Mouse (Mus musculus) forebrain, embryonic 14.5 days (tissue): ENCODE data around the gene Kcns3. TPM values are rescaled to one million over a fixed set of nuclear protein-coding genes. Genes with fewer than 3 reads are reported as not detected.
"Not testable (repeated sequence)": the region's sequence is repeated elsewhere in the genome, so short reads cannot be mapped to it uniquely, and the experiment has no call there.

ENCODE experiments used
- ATAC-seq: fragments of 200-750 bp; cut with Nextera tagmentation; 2 replicates; pipeline ENCODE4 v1.8.0; 2017; ENCODE audit warnings: mild to moderate bottlenecking, moderate library complexity
- DNase-seq: peaks from one replicate; pipeline ENCODE4 v3.0.0-alpha.2; 2015; ENCODE audit warnings: low spot score
- H3K27ac ChIP-seq: fragments of 300-500 bp; sonication (generic); 2 replicates; pipeline ENCODE4 v1.5.1; 2014; ENCODE audit warnings: low read depth, mild to moderate bottlenecking, control low read depth, low read length, moderate library complexity
- H3K27me3 ChIP-seq: fragments of 300-500 bp; sonication (generic); replicated peaks from 2 replicates; pipeline ENCODE4 v1.6.1; 2014; ENCODE audit warnings: low read length, control low read depth, mixed read lengths; ENCODE audit not compliant: control insufficient read depth, insufficient read depth
- H3K36me3 ChIP-seq: fragments of 300-500 bp; sonication (generic); 2 replicates; pipeline ENCODE4 v1.6.1; 2014; ENCODE audit warnings: low read length, control low read depth; ENCODE audit not compliant: control insufficient read depth, insufficient read depth
- H3K4me1 ChIP-seq: fragments of 300-500 bp; sonication (generic); 2 replicates; pipeline ENCODE4 v1.6.1; 2014; ENCODE audit warnings: antibody characterized with exemption, low read length, control low read depth; ENCODE audit not compliant: control insufficient read depth, insufficient read depth
- H3K4me2 ChIP-seq: fragments of 300-500 bp; sonication (generic); 2 replicates; pipeline ENCODE4 v1.6.1; 2014; ENCODE audit warnings: mild to moderate bottlenecking, control low read depth, low read length
- H3K4me3 ChIP-seq: fragments of 300-500 bp; sonication (generic); 2 replicates; pipeline ENCODE4 v1.5.1; 2014; ENCODE audit warnings: low read depth, low read length, control low read depth
- H3K9ac ChIP-seq: fragments of 300-500 bp; sonication (generic); 2 replicates; pipeline ENCODE4 v1.6.1; 2014; ENCODE audit warnings: mild to moderate bottlenecking, low read length, control low read depth, moderate library complexity
- H3K9me3 ChIP-seq: fragments of 300-500 bp; sonication (generic); replicated peaks from 2 replicates; pipeline ENCODE4 v1.6.1; 2016; ENCODE audit warnings: low read length, control low read depth, mixed read lengths; ENCODE audit not compliant: control insufficient read depth
- WGBS: fragments of 180-500 bp; shearing (Covaris S2); extraction: QIAGEN DNeasy Blood & Tissue Kit; methylation state at CpG from one replicate; pipeline ENCODE4 v1.1.7; 2014; 5-methylcytosine and 5-hydroxymethylcytosine counted together
- polyA plus RNA-seq: library from polyadenylated mRNA; unstranded; fragments of >200 nt; fragmentation: Nextera tagmentation; extraction: Ambion mirVana; gene quantifications from 2 replicates; pipeline ENCODE4 v1.2.1, GENCODE M21; 2014

Gene Kcns3
- polyA plus RNA-seq, 1 experiment from 2014 or later, result 0.36 TPM

DNA sequence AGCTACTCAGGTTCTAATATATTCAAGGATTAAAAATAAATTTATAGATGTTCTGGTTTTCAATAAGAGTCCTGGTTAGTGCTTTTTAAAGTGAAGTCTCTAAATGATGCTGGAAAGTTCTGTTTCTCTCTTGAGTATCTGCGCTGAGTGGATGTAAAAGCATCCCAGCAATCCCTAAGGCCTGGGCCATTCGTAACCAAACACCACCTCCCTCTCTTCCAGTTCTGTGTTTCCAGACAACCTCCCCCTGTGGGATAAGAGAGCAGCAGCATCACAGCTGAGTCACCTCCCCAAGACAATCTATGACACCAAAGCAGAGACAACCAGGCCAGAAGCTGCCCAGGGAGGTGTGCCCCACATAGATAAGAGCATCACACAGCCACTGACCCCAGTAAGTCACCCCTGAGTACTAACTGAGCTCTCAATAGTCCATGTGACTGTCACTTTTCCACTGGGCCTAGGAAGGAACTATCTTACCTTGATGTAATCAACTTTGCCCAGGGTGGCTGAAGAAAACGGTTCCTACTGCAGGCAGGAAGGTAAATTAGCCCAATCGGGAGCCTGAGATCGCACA, 24.6 kb downstream of the Kcns3 start:
- H3K36me3 ChIP-seq, result no peaks in the 10 kb centered on the region
- no peaks in the 10 kb centered on the region for H3K9me3 ChIP-seq

DNA sequence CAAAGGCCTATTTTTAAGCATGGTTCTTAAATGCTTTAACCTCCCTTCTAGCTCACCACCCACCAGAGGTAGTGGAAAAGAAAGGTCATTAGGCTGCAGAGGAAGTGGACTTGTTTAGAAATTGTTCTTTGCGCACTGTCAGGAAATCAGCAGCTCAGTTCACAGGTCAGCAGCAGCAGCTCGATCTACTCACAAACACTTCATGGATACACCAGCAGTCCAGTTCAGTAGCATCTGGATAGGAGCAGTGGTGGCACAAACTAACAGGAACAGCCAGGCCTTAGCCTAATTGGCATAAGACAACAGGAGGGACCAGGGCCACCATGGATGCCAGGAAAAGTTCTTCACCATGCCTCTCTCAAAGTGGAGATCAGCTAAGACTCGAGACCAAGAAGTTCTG, 49.3 kb downstream of the Kcns3 start:
- no peaks in the 10 kb centered on the region for H3K9me3 ChIP-seq
- H3K27me3 ChIP-seq, result no peaks in the 10 kb centered on the region
- H3K4me1 ChIP-seq, result no peaks in the 10 kb centered on the region
- DNase-seq, result no peak
- 91% methylated on average over 3 of the region's 3 CpGs for WGBS
- H3K27ac ChIP-seq, result no peak overlapping the region
- no peak overlapping the region for H3K4me2 ChIP-seq
- no peak overlapping the region for H3K9ac ChIP-seq
- no peak overlapping the region for H3K4me3 ChIP-seq
- no peaks in the 10 kb centered on the region for H3K36me3 ChIP-seq
- ATAC-seq, result no peak

More for the DNA sequence above, 24.6 kb downstream of the Kcns3 start:
- Histone ChIP-seq H3K27ac (no peak overlapping the region), H3K9ac (no peak overlapping the region), H3K27me3 (no peaks in the 10 kb centered on the region), H3K4me3 (no peak overlapping the region), H3K4me1 (no peaks in the 10 kb centered on the region), H3K4me2 (no peak overlapping the region)
- ATAC-seq (no peak), DNase-seq (no peak)
- WGBS, result 75% methylated on average over 5 of the region's 5 CpGs

DNA sequence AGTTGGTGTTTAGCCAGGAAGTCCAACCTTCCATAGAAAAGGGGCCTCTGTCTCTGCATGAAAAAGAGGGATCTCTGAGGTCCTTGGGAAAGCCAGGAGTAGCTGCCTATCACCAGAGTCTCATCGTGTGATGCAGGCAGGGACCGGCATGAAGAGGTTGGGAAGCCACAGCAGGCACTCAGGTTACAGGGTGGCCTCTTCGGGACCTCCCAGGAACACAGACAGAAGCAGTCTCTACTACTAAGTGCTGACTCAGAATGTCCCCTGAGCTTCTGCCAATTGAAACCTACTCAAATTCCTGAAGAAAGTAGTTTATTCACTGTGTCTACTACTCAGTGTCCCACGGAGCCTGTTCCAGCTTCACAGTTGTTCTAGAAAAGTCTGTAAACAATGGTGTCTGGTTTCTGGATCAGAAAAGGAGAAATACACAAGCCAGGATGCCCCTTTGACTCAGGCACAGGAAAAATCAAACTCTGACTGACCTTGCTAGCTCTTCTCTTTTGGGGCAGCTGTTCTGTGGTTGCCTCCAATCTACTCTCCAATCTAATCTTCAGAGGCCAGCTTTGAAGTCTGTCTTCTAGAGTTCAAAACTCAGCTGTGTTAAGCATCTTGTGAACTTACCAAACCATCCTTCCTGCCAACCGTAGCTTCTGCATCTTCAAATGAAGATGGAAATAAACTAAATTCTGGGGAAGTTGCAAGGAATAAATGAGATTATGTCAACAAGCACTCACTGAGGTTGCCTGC, 62.1 kb downstream of the Kcns3 start:
- H3K4me2 ChIP-seq, result no peak overlapping the region
- no peaks in the 10 kb centered on the region for H3K4me1 ChIP-seq
- no peak overlapping the region for H3K9ac ChIP-seq
- no peak overlapping the region for H3K27ac ChIP-seq
- H3K9me3 ChIP-seq, result no peaks in the 10 kb centered on the region
- no peaks in the 10 kb centered on the region for H3K36me3 ChIP-seq
- ATAC-seq (no peak), DNase-seq (no peak)
- H3K4me3 ChIP-seq, result no peak overlapping the region
- WGBS, result 84% methylated on average over 5 of the region's 5 CpGs
- no peaks in the 10 kb centered on the region for H3K27me3 ChIP-seq

DNA sequence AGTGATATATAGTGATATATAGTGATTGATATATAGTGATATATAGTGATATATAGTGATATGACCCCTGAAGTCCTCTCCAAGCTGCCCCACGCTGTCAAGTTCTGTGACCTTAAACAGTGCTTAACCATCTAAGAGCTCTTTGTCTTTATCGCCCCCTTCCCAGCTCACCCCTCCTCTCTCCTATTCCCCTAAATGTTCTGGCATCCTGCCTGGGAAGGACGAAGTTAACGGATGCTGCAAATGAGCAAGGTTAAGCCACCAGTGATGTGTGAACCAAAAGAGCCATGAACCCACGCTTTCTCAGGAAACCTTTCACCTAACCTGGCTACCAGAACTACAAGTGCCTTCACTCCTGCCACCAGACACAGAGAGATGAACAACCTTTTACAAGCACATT, 64.0 kb downstream of the Kcns3 start:
- H3K9ac ChIP-seq, result no peak overlapping the region
- ATAC-seq, result no peak
- H3K9me3 ChIP-seq, result no peaks in the 10 kb centered on the region
- no peaks in the 10 kb centered on the region for H3K4me1 ChIP-seq
- no peaks in the 10 kb centered on the region for H3K27me3 ChIP-seq
- no peak overlapping the region for H3K27ac ChIP-seq
- WGBS, result 53% methylated on average over 5 of the region's 5 CpGs
- DNase-seq, result peak; percentile 2
- no peaks in the 10 kb centered on the region for H3K36me3 ChIP-seq
- no peak overlapping the region for H3K4me3 ChIP-seq
- no peak overlapping the region for H3K4me2 ChIP-seq

DNA sequence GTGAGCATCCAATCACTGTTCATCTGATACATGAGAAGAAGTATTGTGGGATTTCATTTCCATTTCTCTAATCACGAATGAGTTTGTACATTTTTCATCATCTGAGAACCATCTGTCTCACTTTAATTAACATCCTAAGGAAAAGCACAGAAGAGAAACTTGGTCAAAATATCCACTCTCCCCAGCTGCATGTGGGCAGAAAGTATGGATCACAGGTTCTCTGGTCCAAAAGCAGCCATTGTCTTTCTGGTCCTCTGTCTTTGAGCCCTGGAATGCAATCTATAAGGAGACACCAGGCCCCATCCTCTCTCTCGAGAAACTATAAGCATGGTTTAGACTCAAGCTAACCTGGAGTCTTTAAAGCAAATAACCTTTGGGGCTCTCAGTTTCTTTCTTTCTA, 79.8 kb downstream of the Kcns3 start:
- WGBS, result 94% methylated on average over 2 of the region's 2 CpGs
- no peak for ATAC-seq

DNA sequence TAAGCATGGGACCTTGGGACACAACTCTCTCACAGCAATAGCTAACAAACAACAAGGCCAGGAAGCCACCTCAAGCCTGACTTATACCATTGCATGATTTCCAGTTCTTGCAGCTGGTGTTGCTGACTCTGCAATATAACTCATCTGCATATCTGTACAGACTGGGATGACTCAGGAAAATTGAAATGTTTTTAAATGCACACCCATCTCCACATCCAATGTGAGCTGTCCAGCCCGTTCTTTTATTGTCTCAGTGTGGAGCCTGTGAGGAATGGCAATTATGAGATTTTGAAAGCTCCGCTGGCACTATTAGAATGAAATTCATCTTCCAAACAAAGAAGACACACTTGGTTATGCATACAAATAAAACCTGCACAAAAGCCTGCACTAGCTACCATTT, 84.0 kb downstream of the Kcns3 start:
- H3K4me2 ChIP-seq, result no peak overlapping the region
- no peaks in the 10 kb centered on the region for H3K27me3 ChIP-seq
- H3K27ac ChIP-seq, result no peak overlapping the region
- DNase-seq (peak; percentile 35), ATAC-seq (peak; percentile 75)
- no peak overlapping the region for H3K9ac ChIP-seq
- H3K36me3 ChIP-seq, result no peaks in the 10 kb centered on the region
- no peaks in the 10 kb centered on the region for H3K9me3 ChIP-seq
- H3K4me1 ChIP-seq, result no peaks in the 10 kb centered on the region
- H3K4me3 ChIP-seq, result no peak overlapping the region
- 48% methylated on average over 2 of the region's 2 CpGs for WGBS

More for the DNA sequence above, 79.8 kb downstream of the Kcns3 start:
- no peaks in the 10 kb centered on the region for H3K36me3 ChIP-seq
- H3K4me2 ChIP-seq, result no peak overlapping the region
- no peak overlapping the region for H3K27ac ChIP-seq
- H3K9ac ChIP-seq, result no peak overlapping the region
- no peaks in the 10 kb centered on the region for H3K4me1 ChIP-seq
- H3K4me3 ChIP-seq, result no peak overlapping the region
- H3K9me3 ChIP-seq, result no peaks in the 10 kb centered on the region
- no peak for DNase-seq
- H3K27me3 ChIP-seq, result no peaks in the 10 kb centered on the region

DNA sequence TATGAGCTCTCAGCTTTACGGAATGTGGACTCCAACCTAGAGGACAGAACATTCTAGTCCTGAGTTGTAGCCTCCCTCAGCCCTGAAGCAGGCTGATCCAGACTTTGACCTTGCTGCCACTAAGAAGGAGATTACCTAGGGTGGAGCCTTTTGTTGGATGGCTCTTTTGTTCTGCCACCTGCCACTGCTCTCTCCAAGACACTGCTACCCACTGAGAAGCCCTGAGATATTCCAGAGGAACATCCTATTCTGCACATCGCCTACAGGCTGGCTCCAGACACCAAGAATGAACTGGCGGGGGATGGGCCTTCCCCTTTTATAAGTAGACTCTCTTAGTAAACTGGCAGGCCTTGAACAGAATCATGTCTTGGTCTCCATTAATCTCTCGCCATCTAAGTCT, 98.2 kb downstream of the Kcns3 start:
- WGBS, result 63% methylated on average over 4 of the region's 4 CpGs
- H3K27me3 ChIP-seq, H3K4me1 ChIP-seq, H3K4me2 ChIP-seq, H3K9me3 ChIP-seq, H3K27ac ChIP-seq, H3K36me3 ChIP-seq, ATAC-seq, DNase-seq, H3K4me3 ChIP-seq, H3K9ac ChIP-seq: not testable (repeated sequence)

DNA sequence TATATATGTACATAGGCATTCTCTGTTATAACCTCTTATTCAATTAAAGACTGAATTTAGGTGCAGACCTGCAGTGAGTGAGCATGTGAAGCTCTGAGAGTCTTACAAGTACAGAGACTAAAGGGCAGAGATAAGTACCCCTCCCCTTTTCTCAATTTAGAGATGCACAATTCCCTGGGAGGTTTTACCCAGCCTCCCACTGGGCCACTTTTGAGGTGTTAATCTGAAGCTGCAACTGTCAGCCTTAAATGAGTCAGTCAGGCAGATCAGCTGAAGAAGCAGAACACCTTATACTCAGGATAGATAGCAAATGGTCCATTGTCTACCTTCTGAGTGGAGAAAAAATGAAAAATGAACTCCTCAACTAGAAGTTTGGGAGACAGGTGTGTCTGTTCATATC, 109.0 kb downstream of the Kcns3 start:
- H3K4me3 ChIP-seq, result no peak overlapping the region
- no peaks in the 10 kb centered on the region for H3K4me1 ChIP-seq
- no peaks in the 10 kb centered on the region for H3K27me3 ChIP-seq
- DNase-seq (no peak), ATAC-seq (no peak)
- H3K4me2 ChIP-seq, result no peak overlapping the region
- H3K27ac ChIP-seq, result no peak overlapping the region
- H3K9ac ChIP-seq, result no peak overlapping the region
- no peaks in the 10 kb centered on the region for H3K9me3 ChIP-seq
- H3K36me3 ChIP-seq, result no peaks in the 10 kb centered on the region
